Mouse (Mus musculus) cerebellum, adult 18-20 months (tissue): Measurements from ENCODE around the gene Olfr328.
A peak's percentile ranks its signal among the peaks of the same experiment; 100 is the strongest.
"Not testable (repeated sequence)": the region's sequence is repeated elsewhere in the genome, so short reads cannot be mapped to it uniquely, and the experiment has no call there.

Source experiments
- DNase-seq, 2 experiments: peaks; one replicate each; pipeline ENCODE4 v3.0.0; 2021

Gene Olfr328

DNA sequence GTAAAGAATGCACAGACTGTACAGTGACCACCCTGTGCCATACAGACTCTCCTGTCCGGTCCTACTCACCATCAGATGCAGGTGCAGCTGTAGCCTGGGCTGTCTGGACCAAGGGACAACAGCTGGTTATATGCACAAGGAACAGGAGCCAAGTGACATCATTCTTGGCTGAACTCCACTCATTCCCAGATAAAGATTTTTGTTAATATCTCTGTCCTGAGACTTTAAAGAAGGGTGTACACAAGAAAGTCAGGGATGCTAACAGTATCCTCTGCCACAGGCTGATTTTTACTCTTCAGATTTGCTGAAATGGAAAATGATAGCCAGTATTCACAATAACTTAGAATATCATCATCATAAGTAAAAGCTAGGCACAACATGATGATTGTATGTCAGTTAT lies at the start of gene Olfr328:
TSS of gene Olfr328 (minus strand) at position 101 of the 400 bp plus-strand sequence.
- DNase-seq = no peak

DNA sequence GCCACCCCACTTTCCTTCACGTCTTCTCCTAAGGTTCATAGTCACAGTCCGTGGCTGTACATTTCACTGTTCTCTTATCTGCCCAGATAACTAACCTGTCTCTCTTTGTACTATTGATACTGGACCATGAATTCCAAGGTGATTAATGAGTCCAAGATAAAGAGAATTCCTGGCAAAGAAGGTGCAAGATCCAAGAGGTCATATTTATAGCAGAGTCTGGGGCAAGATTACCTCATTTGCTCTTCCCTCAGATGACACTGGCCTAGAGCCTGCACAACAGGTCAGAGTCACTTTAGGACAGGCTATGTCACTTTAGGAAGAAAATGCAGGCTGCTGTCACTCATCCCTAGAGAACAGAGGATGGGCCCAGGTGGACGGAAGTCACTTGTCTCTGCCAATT lies 49.8 kb upstream of the Olfr328 start:
- DNase-seq = no peak

DNA sequence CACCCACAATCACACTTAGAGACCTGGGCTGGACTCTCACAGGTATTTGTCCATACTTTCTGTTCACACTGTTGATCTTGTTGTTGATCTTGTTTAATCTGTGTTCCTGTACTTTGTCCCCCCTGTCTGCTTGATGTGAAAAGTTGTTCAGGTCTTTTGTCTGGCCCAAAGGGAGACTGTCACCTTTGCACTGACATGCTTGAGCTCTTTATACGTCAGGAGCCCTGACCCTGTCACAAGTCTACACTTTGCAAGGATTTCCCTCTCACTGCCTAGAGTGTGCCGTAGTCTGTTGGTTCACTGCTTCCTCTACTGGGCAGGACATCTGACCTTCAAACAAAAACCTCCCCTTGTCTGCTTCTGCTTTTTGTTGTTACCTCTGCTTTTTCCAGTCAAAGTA lies 49.3 kb upstream of the Olfr328 start:
- DNase-seq = no peak

DNA sequence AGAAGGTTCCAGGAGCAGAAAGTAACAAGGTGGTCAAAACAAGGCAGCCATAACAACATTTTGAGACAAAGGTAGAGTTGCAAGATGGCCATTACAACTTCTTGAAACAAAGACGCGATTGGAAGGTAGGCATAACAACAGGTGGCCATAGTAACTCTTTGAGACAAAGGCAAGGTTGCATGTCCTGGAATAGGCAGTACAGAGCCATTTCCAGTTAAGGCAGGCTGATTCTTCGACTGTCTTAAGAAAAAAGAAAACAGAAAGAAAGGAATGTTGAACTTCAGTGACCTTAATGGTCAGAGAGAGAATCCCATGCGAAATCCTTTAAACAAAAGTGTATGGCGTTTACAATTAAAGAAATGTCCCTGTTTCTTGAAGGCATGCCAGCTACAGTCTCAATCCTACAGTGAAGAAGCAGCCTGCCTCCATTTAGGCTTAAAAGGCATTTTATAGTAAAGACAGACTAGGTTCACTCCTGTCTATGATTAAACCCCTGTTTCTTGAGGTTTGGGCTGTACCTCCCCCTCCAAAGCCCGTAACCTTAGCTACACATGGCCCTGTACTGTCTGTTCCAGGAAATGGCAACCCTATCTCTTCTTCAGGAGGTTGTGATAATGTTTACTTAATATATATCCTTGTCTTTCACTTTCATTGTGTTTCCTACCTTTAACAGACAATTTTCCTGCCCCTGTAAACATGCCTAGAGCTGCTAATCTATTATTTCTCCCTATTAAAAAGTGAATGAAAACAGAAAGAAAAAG lies 47.5 kb upstream of the Olfr328 start:
- no peak for DNase-seq

DNA sequence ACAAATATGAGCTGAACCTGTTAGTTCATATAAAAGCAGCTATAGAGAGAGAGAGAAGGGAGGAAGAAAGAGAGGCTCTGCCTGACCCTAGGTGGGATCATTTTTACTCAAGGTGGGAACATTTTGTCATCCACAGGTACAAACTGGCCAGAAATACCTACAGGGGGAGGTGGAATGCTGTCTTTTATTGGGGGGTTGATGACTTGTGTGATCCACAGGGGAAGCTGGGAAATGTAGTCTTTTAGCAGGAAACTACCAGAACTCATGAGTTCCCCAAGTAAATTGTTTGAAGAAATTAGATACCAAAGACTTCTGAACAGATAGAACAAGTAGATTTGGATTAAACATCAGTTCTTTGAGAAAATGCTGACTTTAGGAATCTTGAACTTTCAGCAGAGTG lies 46.6 kb upstream of the Olfr328 start:
- DNase-seq = no peak

DNA sequence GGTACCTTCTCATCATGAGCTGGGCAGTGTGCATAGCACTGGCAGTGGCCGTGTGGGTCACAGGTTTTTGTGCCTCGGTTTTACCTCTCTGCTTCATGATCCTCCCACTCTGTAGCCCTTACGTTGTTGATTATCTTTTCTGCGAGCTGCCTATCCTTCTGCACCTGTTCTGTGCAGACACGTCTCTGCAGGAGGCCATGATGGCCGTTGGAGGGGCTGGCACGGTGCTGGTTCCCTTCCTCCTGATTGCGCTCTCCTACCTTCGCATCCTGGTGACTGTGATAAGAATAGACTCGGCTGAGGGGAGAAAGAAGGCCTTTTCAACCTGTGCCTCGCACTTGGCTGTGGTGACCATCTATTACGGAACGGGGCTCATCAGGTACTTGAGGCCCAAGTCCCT lies 42.4 kb upstream of the Olfr328 start:
- DNase-seq = no peak

DNA sequence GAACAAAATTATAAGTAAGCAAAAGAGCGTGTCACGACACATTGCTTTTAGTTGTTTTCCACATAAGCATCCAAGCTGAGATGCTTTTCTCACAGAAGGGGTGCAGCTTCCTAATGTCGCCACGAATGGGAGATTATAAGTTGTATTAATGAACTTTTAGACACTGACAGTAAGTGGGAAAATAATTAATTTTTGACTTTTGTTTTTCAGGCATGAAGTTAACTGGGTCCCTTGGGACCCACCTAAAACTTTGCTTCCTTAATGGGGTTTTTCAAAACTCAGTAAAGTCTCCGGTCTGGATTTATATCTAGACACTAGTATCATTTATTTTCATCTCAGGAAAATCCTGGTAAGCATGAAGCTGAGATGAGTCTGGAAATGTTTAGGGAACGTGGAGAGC lies 39.4 kb upstream of the Olfr328 start, which contains the start of gene Olfr324:
TSS of gene Olfr324 (plus strand) at position 301 of the 400 bp plus-strand sequence.
- no peak for DNase-seq

DNA sequence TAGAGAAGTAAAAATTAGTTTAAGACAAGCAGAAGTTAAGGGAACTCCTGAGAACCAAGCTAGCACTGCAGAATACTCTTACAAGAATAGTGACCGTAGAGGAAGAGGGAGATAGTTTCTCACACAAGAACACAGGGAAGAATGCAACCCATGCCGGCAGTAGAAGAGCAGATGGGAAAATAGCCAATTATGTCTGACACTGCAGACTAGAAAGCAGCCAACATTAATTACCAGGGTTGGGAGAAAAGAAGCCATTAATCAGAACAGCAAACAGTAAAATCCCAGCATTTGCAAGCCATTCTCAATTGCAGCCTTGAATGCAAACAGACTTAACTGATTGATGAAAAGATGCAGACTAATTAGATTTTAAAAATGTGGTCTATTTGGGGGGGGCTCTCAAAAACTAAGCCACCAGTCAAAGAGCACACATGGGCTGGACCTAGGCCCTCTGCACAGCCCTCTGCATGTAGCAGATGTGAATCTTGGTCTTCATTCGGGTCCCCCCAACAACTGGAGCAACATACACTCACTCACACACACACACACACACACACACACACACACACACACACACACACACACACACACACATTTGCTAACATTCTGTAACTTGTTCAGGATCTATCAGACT lies 33.3 kb upstream of the Olfr328 start:
- DNase-seq = no peak

DNA sequence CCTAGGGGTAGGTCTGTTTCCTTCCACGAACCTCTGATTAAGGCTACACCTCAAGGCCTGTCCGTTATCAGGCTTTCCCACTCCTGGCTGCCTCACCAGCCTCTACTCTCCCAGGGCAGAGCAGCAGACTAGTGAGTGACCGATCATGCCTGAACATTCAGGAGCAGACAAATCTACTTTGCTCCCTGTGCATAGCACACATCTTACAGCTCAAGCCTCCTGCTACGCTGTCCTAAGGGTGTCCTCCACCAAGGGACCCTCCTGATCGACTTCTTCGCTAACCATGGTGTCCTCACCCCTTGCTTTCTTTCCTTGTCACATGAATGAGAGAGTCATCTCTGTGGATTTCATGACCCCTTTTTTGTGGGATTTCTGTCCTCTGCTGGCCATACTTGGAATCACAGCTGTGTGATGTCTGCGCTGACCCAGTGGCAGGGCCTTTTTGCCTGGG lies 32.5 kb upstream of the Olfr328 start:
- DNase-seq = peak; percentile 18 to 31

DNA sequence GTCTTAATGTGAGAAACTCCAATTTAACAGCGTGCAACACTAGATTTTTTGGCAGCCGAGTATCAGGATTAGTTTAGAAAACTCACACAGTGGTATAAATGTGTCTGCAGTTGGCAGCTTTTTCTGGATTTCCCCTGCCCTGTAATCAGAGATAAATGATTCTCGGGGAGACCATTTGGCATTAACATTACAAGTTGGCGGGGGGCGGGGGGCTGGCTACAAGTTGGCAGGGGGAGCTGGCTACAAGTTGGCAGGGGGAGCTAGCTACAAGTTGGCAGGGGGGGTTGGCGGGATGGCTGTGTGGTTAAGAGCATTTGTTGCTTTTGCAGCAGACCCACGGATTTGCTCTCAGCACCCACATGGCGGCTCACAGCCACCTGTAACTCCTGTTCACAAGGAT lies 23.2 kb upstream of the Olfr328 start:
- DNase-seq = no peak

DNA sequence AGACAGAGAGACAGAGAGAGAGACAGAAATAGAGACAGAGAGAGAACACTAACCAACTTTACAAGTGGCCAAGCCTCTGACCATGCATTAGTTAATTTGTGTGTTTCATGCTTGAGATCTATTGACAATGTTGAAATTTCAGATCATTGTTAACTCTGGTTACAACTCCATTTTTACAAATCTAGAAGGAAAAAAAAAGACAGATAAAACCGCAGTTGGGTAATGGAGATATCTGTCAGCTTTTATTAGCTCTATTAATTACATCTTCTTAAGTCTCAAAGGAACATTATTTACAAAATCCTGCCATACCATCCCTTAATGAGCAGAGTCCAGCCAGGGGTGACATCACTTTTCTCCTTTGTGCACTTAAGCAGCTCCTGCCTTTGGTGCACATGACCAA lies 22.0 kb upstream of the Olfr328 start, which contains the start of gene Olfr325:
TSS of gene Olfr325 (plus strand) at position 301 of the 400 bp plus-strand sequence.
- no peak for DNase-seq

DNA sequence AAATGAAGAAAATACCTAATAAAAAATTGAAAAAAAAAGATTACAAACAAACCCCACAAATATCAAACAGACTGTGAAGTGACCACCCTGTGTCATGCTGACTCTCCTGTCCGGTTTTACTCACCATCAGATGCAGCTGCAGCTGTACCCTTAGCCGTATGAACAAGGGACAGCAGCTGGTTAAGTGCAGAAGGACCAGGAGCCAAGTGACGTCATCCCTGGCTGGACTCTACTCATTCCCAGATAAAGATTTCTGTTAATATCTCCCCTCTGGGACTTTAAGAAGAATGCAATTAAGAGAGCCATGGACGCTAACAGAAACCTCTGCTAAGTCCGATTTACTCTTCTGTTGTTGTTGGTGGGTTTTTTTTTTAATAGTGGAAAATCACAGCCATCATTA lies 15.0 kb upstream of the Olfr328 start, which contains the start of gene Olfr224:
TSS of gene Olfr224 (minus strand) at position 149 of the 400 bp plus-strand sequence.
- DNase-seq = no peak

DNA sequence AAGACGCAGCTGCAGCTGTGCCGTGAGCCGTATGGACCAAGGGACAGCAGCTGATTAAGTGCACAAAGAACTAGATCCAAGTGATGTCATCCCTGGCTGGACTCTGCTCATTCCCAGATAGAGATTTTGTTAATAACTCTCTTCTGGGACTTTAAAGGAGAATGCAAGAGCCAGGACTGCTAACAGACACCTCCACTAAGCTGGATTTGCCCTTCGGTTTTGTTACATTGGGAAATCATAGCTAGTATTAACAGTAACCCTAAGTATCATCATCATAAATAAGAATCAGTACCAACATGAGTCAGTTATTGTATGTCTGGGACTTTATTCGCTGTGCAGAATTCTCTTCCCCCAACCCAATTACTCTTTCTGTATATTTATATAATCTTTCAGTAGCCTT lies 9.1 kb downstream of the Olfr328 start, which contains the start of gene Olfr329-ps:
TSS of gene Olfr329-ps (minus strand) at position 101 of the 400 bp plus-strand sequence.
- DNase-seq = no peak

DNA sequence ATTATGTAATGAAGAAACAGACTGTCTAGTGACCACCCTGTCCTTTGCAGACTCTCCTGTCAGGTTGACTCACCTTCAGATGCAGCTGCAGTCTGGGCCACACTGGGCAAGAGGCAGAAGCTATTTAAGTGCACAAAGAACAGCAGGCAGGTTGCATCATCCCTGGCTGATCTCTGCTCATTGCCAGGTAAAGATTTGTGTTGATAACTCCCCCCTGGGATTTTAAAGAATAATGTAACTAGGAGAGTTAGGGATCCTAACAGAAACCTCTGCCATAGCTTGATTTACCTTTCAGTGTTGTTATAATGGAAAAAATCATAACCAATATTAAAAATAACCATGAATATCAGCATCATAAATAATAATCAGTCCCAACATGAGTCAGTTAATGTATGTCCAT lies 20.7 kb downstream of the Olfr328 start, which contains the start of gene Olfr330:
TSS of gene Olfr330 (minus strand) at position 101 of the 400 bp plus-strand sequence.
- not testable (repeated sequence) for DNase-seq

DNA sequence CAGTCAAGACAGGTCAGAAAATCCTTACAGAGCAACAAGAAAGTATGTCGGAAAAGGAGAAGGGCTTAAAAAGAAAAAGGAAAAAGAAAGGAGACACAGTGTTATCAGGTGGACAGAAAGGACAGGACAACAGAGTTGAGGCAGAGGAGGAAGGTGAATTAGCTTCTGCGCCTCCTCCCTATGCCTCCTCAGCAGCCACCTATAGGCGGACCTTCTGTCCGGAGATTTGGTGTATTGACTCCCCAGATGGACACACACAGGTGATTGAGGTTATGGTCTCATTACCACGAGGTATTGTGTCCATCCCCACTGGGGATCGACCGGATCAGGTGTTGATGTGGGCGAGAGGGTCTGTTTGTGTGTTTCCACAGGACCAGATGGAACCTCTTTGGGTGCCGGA lies 35.7 kb downstream of the Olfr328 start:
- DNase-seq = peak; percentile 19

DNA sequence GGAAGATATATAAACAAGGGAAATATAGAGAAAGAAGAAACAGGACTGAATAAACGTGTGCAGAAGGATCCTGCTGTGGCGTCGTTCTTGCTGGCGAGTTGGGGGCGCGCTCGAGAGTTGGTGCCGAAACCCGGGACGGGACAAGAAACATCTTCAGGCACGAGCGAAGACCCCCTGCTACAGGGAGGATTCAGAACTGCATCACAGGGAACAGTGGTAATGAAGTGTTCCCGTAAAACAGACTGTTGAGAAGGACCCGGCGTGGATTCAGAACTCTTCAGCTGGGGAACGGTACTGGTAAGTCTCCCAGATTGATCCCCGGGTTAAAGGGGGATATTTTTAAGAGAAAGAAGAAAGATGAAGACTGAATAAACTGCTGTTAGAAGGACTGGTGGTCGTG lies 36.5 kb downstream of the Olfr328 start:
- DNase-seq = peak; percentile 49 to 60

DNA sequence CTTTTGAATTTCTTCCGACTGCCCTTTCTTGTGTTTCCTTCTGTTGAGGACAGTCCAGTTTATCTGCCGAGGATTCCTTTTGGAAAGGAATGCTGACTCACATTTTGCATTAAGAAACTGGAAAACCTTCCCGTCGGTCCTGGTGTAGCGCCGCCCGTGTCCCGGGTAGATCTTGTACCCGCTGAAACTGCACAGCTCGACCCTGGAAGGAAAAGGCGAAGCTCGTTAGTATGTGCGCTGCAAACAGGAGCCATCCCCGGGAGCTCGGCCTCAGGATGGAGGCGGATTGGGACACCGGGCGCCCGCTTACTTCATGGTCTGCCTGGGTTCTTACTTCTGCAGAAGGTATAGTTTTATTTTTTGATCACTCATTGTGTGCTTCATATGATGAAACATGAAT lies 46.4 kb downstream of the Olfr328 start:
- not testable (repeated sequence) for DNase-seq

DNA sequence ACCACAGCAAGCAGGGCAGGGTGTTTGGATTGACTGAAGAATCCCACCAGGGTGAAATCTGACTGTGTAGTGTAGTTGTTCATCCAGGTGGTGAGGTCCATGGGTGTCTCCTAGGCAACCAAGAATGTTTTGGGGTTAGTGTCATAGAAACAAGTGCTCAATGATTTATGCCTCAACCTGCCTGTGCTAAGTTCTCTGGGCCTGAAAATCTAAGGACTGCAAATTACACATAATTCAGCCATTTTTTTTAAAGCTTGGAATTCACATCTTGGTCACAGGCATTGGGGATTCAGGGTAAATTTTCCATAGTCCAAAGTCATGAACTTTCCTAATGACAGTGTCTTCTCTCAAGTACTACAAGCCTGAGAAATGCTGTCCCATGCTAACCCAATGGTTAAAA lies 53.0 kb downstream of the Olfr328 start, which contains the start of gene Olfr331:
TSS of gene Olfr331 (minus strand) at position 101 of the 400 bp plus-strand sequence.
- DNase-seq = not testable (repeated sequence)
